28 mouse cellular contexts compared by ENCODE assay signal in the genomic region with DNA sequence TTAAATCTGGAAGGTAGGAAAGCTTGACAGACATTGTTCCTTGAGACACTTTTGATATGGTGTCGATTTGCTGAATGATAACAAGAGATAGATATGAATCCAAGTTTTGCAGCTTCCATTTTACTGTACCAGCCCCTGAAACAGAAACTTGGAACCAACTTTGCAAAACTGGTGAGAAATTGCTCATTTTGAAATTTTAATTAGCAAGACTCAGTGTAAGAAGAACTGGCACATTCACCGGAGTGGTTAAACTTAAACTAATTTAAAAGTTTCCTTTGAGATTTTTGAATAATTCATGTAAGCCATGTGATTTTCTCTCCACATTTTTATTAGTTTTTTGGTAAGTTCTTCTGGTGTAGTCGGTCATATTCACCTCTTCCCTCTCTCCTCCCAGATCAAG.
"Had no signal": no experiment of that assay in that cellular context is flagged by ENCODE, and none has a peak within 500 bp of the region (broad histone marks: within the 10 kb centered on the region; RNA-seq: fewer than 3 reads in every experiment).

No protein-coding gene starts in this region.

- H3K4me3 ChIP-seq: embryonic facial prominence, embryonic 10.5 days; embryonic facial prominence, embryonic 12.5 days; embryonic facial prominence, embryonic 13.5 days; embryonic facial prominence, embryonic 15.5 days; erythroblast, embryonic 14.5 days; forebrain, embryonic 10.5 days; forebrain, embryonic 13.5 days; forebrain, embryonic 15.5 days; gastrocnemius, adult 2 months; heart, adult 2 months; heart, embryonic 10.5 days had no signal

- H3K9ac ChIP-seq: embryonic facial prominence, embryonic 12.5 days; embryonic facial prominence, embryonic 13.5 days; embryonic facial prominence, embryonic 15.5 days; forebrain, embryonic 13.5 days; forebrain, embryonic 15.5 days had no signal

- H3K9me3 ChIP-seq: embryonic facial prominence, embryonic 10.5 days; embryonic facial prominence, embryonic 12.5 days; embryonic facial prominence, embryonic 13.5 days; embryonic facial prominence, embryonic 15.5 days; forebrain, embryonic 10.5 days; forebrain, embryonic 13.5 days; forebrain, embryonic 15.5 days; heart, embryonic 10.5 days had no signal

- H3K4me1 ChIP-seq: embryonic facial prominence, embryonic 10.5 days; embryonic facial prominence, embryonic 12.5 days; embryonic facial prominence, embryonic 13.5 days; embryonic facial prominence, embryonic 15.5 days; forebrain, embryonic 10.5 days; forebrain, embryonic 13.5 days; forebrain, embryonic 15.5 days; heart, embryonic 10.5 days had no signal

- DNase-seq: cerebellum, adult 8-10 months; cerebellum, adult 9-10 months; cerebellum, adult 9-11 months; cerebellum, postnatal 10 days; cerebellum, postnatal 14 days; cerebellum, postnatal 25 days; cerebellum, postnatal 36 days; embryo, embryonic 11 days; gastrocnemius, adult 2 months; gastrocnemius, postnatal 10 days; gastrocnemius, postnatal 14 days; gastrocnemius, postnatal 25 days; gastrocnemius, postnatal 36 days; heart, adult 11 months; heart, adult 18-20 months; heart, adult 2 months had no signal

- H3K27me3 ChIP-seq: embryonic facial prominence, embryonic 12.5 days; embryonic facial prominence, embryonic 13.5 days; embryonic facial prominence, embryonic 15.5 days; forebrain, embryonic 13.5 days; forebrain, embryonic 15.5 days had no signal

- H3K36me3 ChIP-seq: embryonic facial prominence, embryonic 10.5 days; embryonic facial prominence, embryonic 12.5 days; embryonic facial prominence, embryonic 13.5 days; embryonic facial prominence, embryonic 15.5 days; forebrain, embryonic 10.5 days; forebrain, embryonic 15.5 days; heart, embryonic 10.5 days had no signal

- H3K27ac ChIP-seq: embryonic facial prominence, embryonic 10.5 days; embryonic facial prominence, embryonic 12.5 days; embryonic facial prominence, embryonic 13.5 days; embryonic facial prominence, embryonic 15.5 days; forebrain, embryonic 10.5 days; forebrain, embryonic 13.5 days; forebrain, embryonic 15.5 days; gastrocnemius, adult 2 months; heart, adult 2 months; heart, embryonic 10.5 days had no signal

- H3K4me2 ChIP-seq: embryonic facial prominence, embryonic 12.5 days; embryonic facial prominence, embryonic 13.5 days; embryonic facial prominence, embryonic 15.5 days; forebrain, embryonic 13.5 days; forebrain, embryonic 15.5 days; heart, embryonic 11.5 days had no signal

- ATAC-seq: forebrain, embryonic 13.5 days; forebrain, embryonic 14.5 days; forebrain, embryonic 15.5 days; forebrain, embryonic 16.5 days had no signal
